Mouse (Mus musculus): ENCODE measurements around the gene Rxylt1. TPM values are rescaled to one million over a fixed set of nuclear protein-coding genes. Genes with fewer than 3 reads are reported as not detected.

The Rxylt1 gene
- polyA plus RNA-seq (2015; fragmentation: Nextera tagmentation; extraction: Ambion mirVana) = 47.5 and 51.2 TPM in 2 replicates

GRCm38 (mm10) chr10:122096980-122097844 is at the start of gene Rxylt1:
Rxylt1 (minus strand) TSS chr10:122097371.
- peak; percentile 98 for ATAC-seq (ENCODE audit: insufficient number of reproducible peaks, low FRiP score, low TSS enrichment, low read depth)
- peaks cover 9% of the 10 kb centered on the region for H3K4me1 ChIP-seq
- H3K4me2 ChIP-seq (replicated peaks) = peak within 1 kb of the TSS; percentile 72
- H3K27me3 ChIP-seq = no peaks in the 10 kb centered on the region
- WGBS = 2% methylated on average over 42 of the region's 48 CpGs
- peak within 1 kb of the TSS; percentile 83 for H3K9ac ChIP-seq
- no peaks in the 10 kb centered on the region for H3K36me3 ChIP-seq
- peak within 1 kb of the TSS; percentile 84 for H3K4me3 ChIP-seq (replicated peaks)
- H3K27ac ChIP-seq (replicated peaks) = peak within 1 kb of the TSS; percentile 95
- no peaks in the 10 kb centered on the region for H3K9me3 ChIP-seq (replicated peaks)

DNA sequence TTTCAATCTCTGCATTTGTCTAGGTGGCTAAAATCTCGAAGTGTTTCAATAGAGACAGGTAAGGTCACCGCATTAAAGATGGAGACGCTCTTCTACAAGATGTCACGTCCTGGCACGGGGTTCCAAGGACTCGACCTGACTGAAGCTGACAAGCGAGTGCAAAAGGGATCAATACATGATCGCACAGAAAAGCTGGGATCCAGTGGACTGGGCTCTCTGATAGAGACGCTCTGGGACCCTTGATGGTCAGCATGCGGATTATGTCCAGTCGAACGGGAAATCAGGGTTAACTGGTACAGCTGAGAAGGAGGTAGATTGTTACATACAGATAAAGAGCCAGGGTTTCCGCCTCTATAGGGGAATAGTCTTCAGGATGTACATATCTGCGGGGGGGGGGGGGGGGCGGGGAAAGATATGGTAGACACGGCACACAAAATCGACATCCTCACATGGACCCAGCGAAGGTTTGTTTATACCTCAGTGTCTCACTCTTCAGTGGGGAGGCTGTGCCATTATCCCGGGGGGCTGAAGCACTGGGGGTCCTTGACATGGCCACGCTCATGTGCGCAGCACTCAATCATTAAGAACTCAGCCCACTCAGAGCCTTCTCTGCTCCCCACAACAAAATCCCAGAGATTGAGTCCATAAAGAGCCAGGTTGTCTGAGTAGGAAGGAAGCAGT is 24.3 kb upstream of the Rxylt1 start:
- WGBS = 92% methylated on average over 21 of the region's 21 CpGs
- Histone ChIP-seq H3K9ac (no peak overlapping the region), H3K4me2 (replicated peaks) (no peak overlapping the region), H3K4me1 (0 out of 2 replicates have a peak, but pooled peaks cover 1% of the 10 kb centered on the region), H3K27me3 (no peaks in the 10 kb centered on the region), H3K36me3 (no peaks in the 10 kb centered on the region), H3K9me3 (replicated peaks) (no peaks in the 10 kb centered on the region), H3K27ac (replicated peaks) (no peak overlapping the region), H3K4me3 (replicated peaks) (no peak overlapping the region)
- no peak for ATAC-seq (ENCODE audit: insufficient number of reproducible peaks, low FRiP score, low TSS enrichment, low read depth)

DNA sequence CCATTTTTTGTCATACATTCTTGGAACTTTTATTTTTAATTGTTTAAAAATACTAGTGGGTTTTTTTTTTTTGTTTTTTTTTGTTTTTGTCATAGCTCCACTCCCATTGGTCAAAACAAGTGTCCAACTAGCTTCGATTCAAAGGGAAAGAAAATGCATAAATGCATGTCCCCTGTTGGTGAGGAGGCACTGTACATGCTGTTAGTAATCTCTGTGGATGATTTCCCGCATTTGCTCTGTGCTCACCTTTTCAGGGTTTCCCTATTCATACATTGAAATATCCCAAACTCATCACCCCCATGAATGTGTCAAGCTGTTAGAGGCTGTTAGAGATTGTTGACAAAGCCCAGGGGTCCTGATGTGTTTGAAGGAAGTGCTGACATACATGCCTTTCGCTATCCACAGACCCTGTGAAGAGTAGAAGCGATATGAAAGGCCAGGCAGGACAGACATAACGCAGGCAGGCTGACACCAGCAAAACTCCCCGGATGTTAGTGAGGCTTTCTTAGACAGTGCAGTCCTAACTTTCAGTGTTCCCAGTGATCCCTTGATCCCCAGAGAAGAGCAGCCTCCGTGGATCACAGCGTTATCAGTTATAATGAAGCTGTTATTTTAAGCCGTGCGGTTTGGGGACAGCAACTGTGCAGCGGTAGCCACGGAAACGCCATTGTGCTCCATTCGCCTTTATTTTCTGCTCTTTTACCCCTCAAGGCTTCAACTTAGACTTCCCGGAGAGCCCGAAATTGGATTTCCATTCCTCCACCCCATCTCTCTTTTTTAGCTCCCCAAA is 23.5 kb upstream of the Rxylt1 start:
- Histone ChIP-seq H3K4me1 (0 out of 2 replicates have a peak, but pooled peaks cover 4% of the 10 kb centered on the region), H3K27ac (replicated peaks) (no peak overlapping the region), H3K9ac (no peak overlapping the region), H3K9me3 (replicated peaks) (no peaks in the 10 kb centered on the region), H3K27me3 (no peaks in the 10 kb centered on the region), H3K4me3 (replicated peaks) (no peak overlapping the region), H3K4me2 (replicated peaks) (no peak overlapping the region), H3K36me3 (no peaks in the 10 kb centered on the region)
- WGBS = 76% methylated on average over 16 of the region's 16 CpGs
- no peak for ATAC-seq (ENCODE audit: insufficient number of reproducible peaks, low FRiP score, low TSS enrichment, low read depth)

DNA sequence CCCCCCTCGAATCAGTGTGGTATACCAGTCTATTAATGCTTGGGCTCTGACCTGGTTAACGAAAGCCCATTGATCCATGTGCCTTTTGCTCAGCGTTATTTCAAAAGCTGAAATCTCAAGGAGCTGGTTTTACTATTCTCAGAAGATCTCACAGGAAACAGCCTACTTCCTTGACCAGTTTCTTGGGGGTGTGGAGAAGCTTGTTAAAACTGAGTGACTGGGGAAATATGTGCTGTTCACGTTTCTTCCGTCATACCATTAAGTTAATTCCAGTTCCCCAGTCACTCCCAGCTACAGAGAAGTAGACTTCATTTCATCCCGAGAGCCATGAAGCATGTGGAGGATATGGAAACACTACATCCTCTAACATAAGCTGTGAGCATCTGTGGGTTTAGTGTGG is 22.3 kb upstream of the Rxylt1 start:
- H3K36me3 ChIP-seq = no peaks in the 10 kb centered on the region
- H3K9ac ChIP-seq = no peak overlapping the region
- no peak for ATAC-seq (ENCODE audit: insufficient number of reproducible peaks, low FRiP score, low TSS enrichment, low read depth)
- H3K27ac ChIP-seq (replicated peaks) = no peak overlapping the region
- 71% methylated on average over 6 of the region's 6 CpGs for WGBS
- no peak overlapping the region for H3K4me3 ChIP-seq (replicated peaks)
- H3K4me1 ChIP-seq = 0 out of 2 replicates have a peak, but pooled peaks cover 4% of the 10 kb centered on the region
- H3K9me3 ChIP-seq (replicated peaks) = no peaks in the 10 kb centered on the region
- H3K27me3 ChIP-seq = no peaks in the 10 kb centered on the region
- no peak overlapping the region for H3K4me2 ChIP-seq (replicated peaks)

- Histone ChIP-seq H3K4me2 (replicated peaks) (no peak overlapping the region), H3K9me3 (replicated peaks) (no peaks in the 10 kb centered on the region), H3K27me3 (no peaks in the 10 kb centered on the region), H3K4me1 (0 out of 2 replicates have a peak, but pooled peaks cover 4% of the 10 kb centered on the region), H3K4me3 (replicated peaks) (no peak overlapping the region), H3K36me3 (no peaks in the 10 kb centered on the region), H3K9ac (no peak overlapping the region), H3K27ac (replicated peaks) (0 out of 2 replicates have a peak overlapping the region, but pooled peaks have one; percentile 28)
- 83% methylated on average over 11 of the region's 11 CpGs for WGBS
- ATAC-seq (ENCODE audit: insufficient number of reproducible peaks, low FRiP score, low TSS enrichment, low read depth) = no peak
Measured at GRCm38 (mm10) chr10:122116636-122117035, 19.5 kb upstream of the Rxylt1 start.

DNA sequence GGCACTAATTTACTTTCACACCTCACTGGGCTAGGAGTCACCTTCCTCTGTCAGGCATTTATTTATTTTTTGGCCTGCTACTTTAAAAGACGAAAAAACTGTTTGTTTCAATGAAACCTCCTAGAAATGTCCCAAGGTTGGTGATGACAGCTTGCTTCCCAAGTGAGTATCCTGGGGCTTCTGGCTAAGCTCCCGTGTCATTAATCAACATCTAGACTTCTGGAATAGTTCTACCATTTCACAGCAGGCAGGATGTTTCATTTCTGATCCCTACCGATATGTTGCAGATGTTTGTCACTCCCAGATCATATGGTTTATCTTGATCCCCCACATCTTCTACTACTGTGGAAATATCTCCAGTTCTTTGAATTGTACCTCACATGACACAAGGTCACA is 9.5 kb upstream of the Rxylt1 start:
- WGBS = 51% methylated on average over 3 of the region's 3 CpGs
- Histone ChIP-seq H3K4me2 (replicated peaks) (no peak overlapping the region), H3K4me1 (no peaks in the 10 kb centered on the region), H3K27me3 (no peaks in the 10 kb centered on the region), H3K36me3 (no peaks in the 10 kb centered on the region), H3K9ac (no peak overlapping the region), H3K27ac (replicated peaks) (no peak overlapping the region), H3K4me3 (replicated peaks) (no peak overlapping the region), H3K9me3 (replicated peaks) (no peaks in the 10 kb centered on the region)
- ATAC-seq (ENCODE audit: insufficient number of reproducible peaks, low FRiP score, low TSS enrichment, low read depth) = no peak

GRCm38 (mm10) chr10:122105889-122106632 is 8.9 kb upstream of the Rxylt1 start:
- no peaks in the 10 kb centered on the region for H3K9me3 ChIP-seq (replicated peaks)
- H3K27me3 ChIP-seq = no peaks in the 10 kb centered on the region
- H3K9ac ChIP-seq = no peak overlapping the region
- H3K36me3 ChIP-seq = no peaks in the 10 kb centered on the region
- no peak overlapping the region for H3K27ac ChIP-seq (replicated peaks)
- no peak overlapping the region for H3K4me2 ChIP-seq (replicated peaks)
- 60% methylated on average over 10 of the region's 10 CpGs for WGBS
- no peaks in the 10 kb centered on the region for H3K4me1 ChIP-seq
- ATAC-seq (ENCODE audit: insufficient number of reproducible peaks, low FRiP score, low TSS enrichment, low read depth) = no peak
- H3K4me3 ChIP-seq (replicated peaks) = no peak overlapping the region

DNA sequence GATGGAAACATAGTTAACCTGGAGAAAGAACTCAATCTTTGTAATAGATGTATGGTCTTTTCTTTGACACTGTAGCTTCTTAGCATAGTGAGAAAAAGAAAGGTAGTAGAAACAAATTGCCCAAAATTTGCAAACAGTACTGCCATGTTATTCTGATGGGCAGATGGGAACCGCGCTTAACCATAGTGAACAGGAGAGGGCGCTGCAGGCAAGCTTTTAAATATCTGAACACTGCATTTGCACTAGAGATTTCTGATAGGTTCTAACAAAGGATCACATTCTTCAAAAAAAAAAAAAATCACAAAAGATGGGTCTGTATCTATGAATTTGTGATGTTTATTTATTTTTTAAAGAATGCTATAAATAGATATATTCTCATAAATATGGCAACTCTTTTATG is 8.2 kb upstream of the Rxylt1 start:
- 2% methylated on average over 3 of the region's 3 CpGs for WGBS
- Histone ChIP-seq H3K9ac (no peak overlapping the region), H3K4me1 (no peaks in the 10 kb centered on the region), H3K27me3 (no peaks in the 10 kb centered on the region), H3K27ac (replicated peaks) (no peak overlapping the region), H3K4me3 (replicated peaks) (no peak overlapping the region), H3K4me2 (replicated peaks) (no peak overlapping the region), H3K36me3 (no peaks in the 10 kb centered on the region), H3K9me3 (replicated peaks) (no peaks in the 10 kb centered on the region)
- ATAC-seq (ENCODE audit: insufficient number of reproducible peaks, low FRiP score, low TSS enrichment, low read depth) = no peak

- ATAC-seq (ENCODE audit: insufficient number of reproducible peaks, low FRiP score, low TSS enrichment, low read depth) = no peak
- Histone ChIP-seq H3K9me3 (replicated peaks) (no peaks in the 10 kb centered on the region), H3K27me3 (no peaks in the 10 kb centered on the region), H3K4me3 (replicated peaks) (no peak overlapping the region), H3K27ac (replicated peaks) (no peak overlapping the region), H3K36me3 (no peaks in the 10 kb centered on the region), H3K4me2 (replicated peaks) (no peak overlapping the region), H3K9ac (no peak overlapping the region), H3K4me1 (no peaks in the 10 kb centered on the region)
- 78% methylated on average over 5 of the region's 5 CpGs for WGBS
Measured at GRCm38 (mm10) chr10:122102675-122103074, 5.5 kb upstream of the Rxylt1 start.

- Histone ChIP-seq H3K27me3 (no peaks in the 10 kb centered on the region), H3K9me3 (replicated peaks) (no peaks in the 10 kb centered on the region), H3K27ac (replicated peaks) (peak overlapping the region; percentile 95), H3K4me3 (replicated peaks) (peak overlapping the region; percentile 84), H3K4me1 (peaks cover 9% of the 10 kb centered on the region), H3K4me2 (replicated peaks) (peak overlapping the region; percentile 72), H3K36me3 (0 out of 2 replicates have a peak, but pooled peaks cover 3% of the 10 kb centered on the region), H3K9ac (peak overlapping the region; percentile 83)
- WGBS = 0% methylated on average over 46 of the region's 48 CpGs
- peak; percentile 78 for ATAC-seq (ENCODE audit: insufficient number of reproducible peaks, low FRiP score, low TSS enrichment, low read depth)
Measured at GRCm38 (mm10) chr10:122096462-122096979, 650 bp downstream of the Rxylt1 start.
